10 mouse cellular contexts compared by ENCODE assay signal in genomic region chr7:141361510-141361909, GRCm38 (mm10). TPM values are rescaled to one million over a fixed set of nuclear protein-coding genes. Genes with fewer than 3 reads are reported as not detected.
DNase-seq lines count a peak whose midpoint lies in the region; ATAC-seq lines count a peak whose summit lies in the region.
"Had no signal": no experiment of that assay in that cellular context is flagged by ENCODE, and none has a peak within 500 bp of the region (broad histone marks: within the 10 kb centered on the region; RNA-seq: fewer than 3 reads in every experiment).

No protein-coding gene starts in this region.

- H3K4me1 ChIP-seq in limb, embryonic 11.5 days (ENCODE audit: control insufficient read depth, insufficient read depth, low read length): no peaks in the 10 kb centered on the region
- H3K4me1 ChIP-seq in limb, embryonic 10.5 days: peaks cover 7% of the 10 kb centered on the region; the same call in 1 of the 2 replicates
- H3K4me1 ChIP-seq in kidney, embryonic 16.5 days (ENCODE audit: insufficient read depth, low read length): no peaks in the 10 kb centered on the region
- H3K4me1 ChIP-seq: neural tube, embryonic 12.5 days had no signal

- no peak overlapping the region for H3K27ac ChIP-seq in limb, embryonic 11.5 days (replicated peaks; ENCODE audit: low read depth, low read length)
- H3K27ac ChIP-seq in limb, embryonic 10.5 days: no peak overlapping the region
- peak overlapping the region; percentile 28; the same call in 1 of the 2 replicates for H3K27ac ChIP-seq in kidney, embryonic 16.5 days (ENCODE audit: low read length)
- H3K27ac ChIP-seq: neural tube, embryonic 12.5 days had no signal

- 15% methylated on average over 24 of the region's 24 CpGs for WGBS in limb, embryonic 11.5 days
- WGBS in limb, embryonic 10.5 days: 14% methylated on average over 24 of the region's 24 CpGs
- 12% methylated on average over 24 of the region's 24 CpGs for WGBS in kidney, embryonic 16.5 days

- H3K9me3 ChIP-seq in limb, embryonic 11.5 days (ENCODE audit: control insufficient read depth, low read length): no peaks in the 10 kb centered on the region
- no peaks in the 10 kb centered on the region for H3K9me3 ChIP-seq in limb, embryonic 10.5 days (replicated peaks)
- H3K9me3 ChIP-seq in kidney, embryonic 16.5 days (ENCODE audit: low read length): no peaks in the 10 kb centered on the region
- H3K9me3 ChIP-seq: neural tube, embryonic 12.5 days had no signal

- H3K27me3 ChIP-seq in limb, embryonic 11.5 days (ENCODE audit: control insufficient read depth, insufficient read depth, low read length): peaks cover 11% of the 10 kb centered on the region; the same call in 1 of the 2 replicates
- peaks cover 51% of the 10 kb centered on the region for H3K27me3 ChIP-seq in limb, embryonic 10.5 days (ENCODE audit: low read depth, poor library complexity, severe bottlenecking)
- peaks cover 5% of the 10 kb centered on the region; the same call in 1 of the 2 replicates for H3K27me3 ChIP-seq in kidney, embryonic 16.5 days (ENCODE audit: insufficient read depth, low read length)
- H3K27me3 ChIP-seq: Patski had no signal

- no peak overlapping the region for H3K9ac ChIP-seq in limb, embryonic 11.5 days (ENCODE audit: low read length)
- H3K9ac ChIP-seq in kidney, embryonic 16.5 days (replicated peaks; ENCODE audit: low read length): no peak overlapping the region
- H3K9ac ChIP-seq: neural tube, embryonic 12.5 days had no signal

- no peaks in the 10 kb centered on the region for H3K36me3 ChIP-seq in limb, embryonic 11.5 days (ENCODE audit: control insufficient read depth, insufficient read depth, low read length)
- no peaks in the 10 kb centered on the region for H3K36me3 ChIP-seq in limb, embryonic 10.5 days
- H3K36me3 ChIP-seq in kidney, embryonic 16.5 days (ENCODE audit: insufficient read depth, low read length): no peaks in the 10 kb centered on the region
- H3K36me3 ChIP-seq: neural tube, embryonic 12.5 days had no signal

- no peak for DNase-seq in limb, embryonic 11.5 days (ENCODE audit: low spot score)
- DNase-seq in limb, embryonic 10.5 days (ENCODE audit: low spot score): no peak
- DNase-seq in cerebellum, adult 8-10 months: peak; percentile 62
- DNase-seq in embryo, embryonic 11 days: no peak
- no peak for DNase-seq in layer of hippocampus, postnatal 14 days (ENCODE audit: low spot score in 2 of 2)
- DNase-seq in left cerebral cortex, postnatal 25 days (ENCODE audit: low spot score in 2 of 2): no peak

- 0 out of 2 replicates have a peak overlapping the region, but pooled peaks have one; percentile 7 for H3K4me2 ChIP-seq in limb, embryonic 11.5 days (ENCODE audit: low read depth, severe bottlenecking)
- 0 out of 2 replicates have a peak overlapping the region, but pooled peaks have one; percentile 13 for H3K4me2 ChIP-seq in kidney, embryonic 16.5 days (replicated peaks; ENCODE audit: low read depth, low read length)
- H3K4me2 ChIP-seq: neural tube, embryonic 12.5 days had no signal

- no peak for ATAC-seq in limb, embryonic 11.5 days (ENCODE audit: insufficient number of reproducible peaks, low FRiP score, low TSS enrichment, low read depth)
- peak; percentile 47; the same call in 1 of the 2 replicates for ATAC-seq in kidney, embryonic 16.5 days (ENCODE audit: low FRiP score, low TSS enrichment)
- ATAC-seq in neutrophil, adult 5-6 weeks (ENCODE audit: extremely low read depth, insufficient number of reproducible peaks, low FRiP score, poor library complexity, severe bottlenecking): 0 out of 2 replicates have a peak, but pooled peaks have one; percentile 22
- ATAC-seq: Patski had no signal

- intact Hi-C loops in left cerebral cortex, postnatal 25 days (cut with DNase I): loop anchor here (5.0 kb wide), 1 partner anchor 94 kb away; the partner anchor contains the start of gene Irf7

- no peak overlapping the region for H3K4me3 ChIP-seq in limb, embryonic 11.5 days (ENCODE audit: low read depth, low read length)
- H3K4me3 ChIP-seq in limb, embryonic 10.5 days: no peak overlapping the region
- no peak overlapping the region for H3K4me3 ChIP-seq in kidney, embryonic 16.5 days (ENCODE audit: low read length)
- H3K4me3 ChIP-seq: neural tube, embryonic 12.5 days had no signal

RNA-seq across cellular contexts. Expression of gene Eps8l2, which starts 22.8 kb away (rescaled TPM):
- polyA plus RNA-seq in limb, embryonic 11.5 days (2014; fragmentation: Nextera tagmentation; extraction: Ambion mirVana): 2.6 and 2.8 TPM in 2 replicates
- polyA plus RNA-seq in limb, embryonic 10.5 days (2016; fragmentation: Nextera tagmentation; extraction: Ambion mirVana): 3.4 and 5.0 TPM in 2 replicates
- 59.4 and 62.9 TPM in 2 replicates for polyA plus RNA-seq in kidney, embryonic 16.5 days (2015; fragmentation: Nextera tagmentation; extraction: Ambion mirVana)
- 3.1 and 7.9 TPM in 2 replicates for total RNA-seq in neutrophil, adult 5-6 weeks (2017)
- total RNA-seq in layer of hippocampus, postnatal 14 days (2021): 1 to 10 TPM; 5.5 to 7.8 TPM
- 1 to 10 TPM; 3.0 to 3.3 TPM for total RNA-seq in left cerebral cortex, postnatal 25 days (2021)

RNA-seq across cellular contexts. Expression of gene Taldo1, which starts 30.5 kb away (rescaled TPM):
- 306 and 317 TPM in 2 replicates for polyA plus RNA-seq in limb, embryonic 11.5 days (2014; fragmentation: Nextera tagmentation; extraction: Ambion mirVana)
- 258 and 272 TPM in 2 replicates for polyA plus RNA-seq in limb, embryonic 10.5 days (2016; fragmentation: Nextera tagmentation; extraction: Ambion mirVana)
- 371 and 374 TPM in 2 replicates for polyA plus RNA-seq in kidney, embryonic 16.5 days (2015; fragmentation: Nextera tagmentation; extraction: Ambion mirVana)
- total RNA-seq in neutrophil, adult 5-6 weeks (2017): 1,594 and 1,707 TPM in 2 replicates
- total RNA-seq in layer of hippocampus, postnatal 14 days (2021): 100 to 1,000 TPM; 129 to 140 TPM
- 100 to 1,000 TPM; 103 TPM for total RNA-seq in left cerebral cortex, postnatal 25 days (2021)

RNA-seq across cellular contexts. Expression of gene Tmem80, which starts 34.0 kb away (rescaled TPM):
- polyA plus RNA-seq in limb, embryonic 11.5 days (2014; fragmentation: Nextera tagmentation; extraction: Ambion mirVana): 29.5 and 30.2 TPM in 2 replicates
- 42.9 and 46.1 TPM in 2 replicates for polyA plus RNA-seq in limb, embryonic 10.5 days (2016; fragmentation: Nextera tagmentation; extraction: Ambion mirVana)
- polyA plus RNA-seq in kidney, embryonic 16.5 days (2015; fragmentation: Nextera tagmentation; extraction: Ambion mirVana): 49.3 and 59.8 TPM in 2 replicates
- 24.2 and 24.7 TPM in 2 replicates for total RNA-seq in neutrophil, adult 5-6 weeks (2017)
- total RNA-seq in layer of hippocampus, postnatal 14 days (2021): 10 to 100 TPM; 30.2 to 30.8 TPM
- total RNA-seq in left cerebral cortex, postnatal 25 days (2021): 10 to 100 TPM; 33.4 to 34.6 TPM

RNA-seq across cellular contexts. Expression of gene Deaf1, which starts 34.0 kb away (rescaled TPM):
- polyA plus RNA-seq in limb, embryonic 11.5 days (2014; fragmentation: Nextera tagmentation; extraction: Ambion mirVana): 59.3 and 64.6 TPM in 2 replicates
- 44.1 and 59.5 TPM in 2 replicates for polyA plus RNA-seq in limb, embryonic 10.5 days (2016; fragmentation: Nextera tagmentation; extraction: Ambion mirVana)
- polyA plus RNA-seq in kidney, embryonic 16.5 days (2015; fragmentation: Nextera tagmentation; extraction: Ambion mirVana): 77.4 and 87.5 TPM in 2 replicates
- total RNA-seq in neutrophil, adult 5-6 weeks (2017): 23.2 and 27.9 TPM in 2 replicates
- 100 to 1,000 TPM; 180 to 199 TPM for total RNA-seq in layer of hippocampus, postnatal 14 days (2021)
- 10 to 100 TPM; 71.8 to 76.6 TPM for total RNA-seq in left cerebral cortex, postnatal 25 days (2021)

RNA-seq across cellular contexts. Expression of gene Gatd1, which starts 52.4 kb away (rescaled TPM):
- polyA plus RNA-seq in limb, embryonic 11.5 days (2014; fragmentation: Nextera tagmentation; extraction: Ambion mirVana): 52.2 TPM in 2 replicates
- 44.5 and 56.4 TPM in 2 replicates for polyA plus RNA-seq in limb, embryonic 10.5 days (2016; fragmentation: Nextera tagmentation; extraction: Ambion mirVana)
- 63.7 and 65.3 TPM in 2 replicates for polyA plus RNA-seq in kidney, embryonic 16.5 days (2015; fragmentation: Nextera tagmentation; extraction: Ambion mirVana)
- 16.8 and 21.9 TPM in 2 replicates for total RNA-seq in neutrophil, adult 5-6 weeks (2017)
- total RNA-seq in layer of hippocampus, postnatal 14 days (2021): 10 to 100 TPM; 37.4 to 37.6 TPM
- 10 to 100 TPM; 41.3 to 48.4 TPM for total RNA-seq in left cerebral cortex, postnatal 25 days (2021)

Comparison
In these comparisons a context has a peak if more than half of its experiments do, and no peak if none do; other contexts are left out.
1. RNA of gene Taldo1, which starts 30.5 kb away (total RNA-seq): 1,594 to 1,707 TPM in neutrophil, adult 5-6 weeks; 129 to 140 TPM in layer of hippocampus, postnatal 14 days and 103 TPM in left cerebral cortex, postnatal 25 days; every median in the first group is over 10 times any median in the second.